In the genomic region with DNA sequence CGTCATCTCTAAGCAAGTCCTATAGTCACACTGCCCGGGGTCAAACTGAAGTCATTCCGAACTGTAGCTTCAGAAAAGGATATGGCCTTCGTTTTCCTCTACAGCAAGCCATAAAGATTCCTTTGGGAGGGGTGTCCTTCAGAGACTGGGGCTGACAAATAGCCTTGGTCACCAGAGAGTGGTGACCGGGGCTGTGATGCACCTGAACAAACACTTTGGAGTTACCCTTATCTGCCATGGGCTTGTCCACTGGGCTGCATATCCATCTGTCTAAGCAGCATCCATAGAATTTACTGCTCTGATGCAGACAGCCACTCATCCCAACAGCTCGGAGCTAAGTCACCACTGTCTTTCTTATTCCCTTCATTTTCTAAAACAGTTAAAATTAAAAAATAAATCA, we compare ENCODE assay signal across 28 mouse cellular contexts.
"Had no signal": no experiment of that assay in that cellular context is flagged by ENCODE, and none has a peak within 500 bp of the region (broad histone marks: within the 10 kb centered on the region; RNA-seq: fewer than 3 reads in every experiment).

No protein-coding gene starts in this region.

- H3K27ac ChIP-seq: gastrocnemius, adult 2 months; heart, embryonic 10.5 days; hindbrain, embryonic 10.5 days; hindbrain, embryonic 12.5 days; hindbrain, embryonic 14.5 days; kidney, embryonic 15.5 days; layer of hippocampus, adult 2 months; left cerebral cortex, adult 2 months; limb, embryonic 10.5 days; limb, embryonic 12.5 days; liver, embryonic 13.5 days; liver, embryonic 15.5 days had no signal

- ATAC-seq: hindbrain, embryonic 16.5 days; inflammation-experienced regulatory T-cells, adult 6 months; intestine, postnatal 0 days; liver, postnatal 0 days had no signal

- DNase-seq: gastrocnemius, adult 2 months; gastrocnemius, postnatal 10 days; gastrocnemius, postnatal 25 days; heart, adult 18-20 months; heart, postnatal 10 days; heart, postnatal 4 days; kidney, adult 18-20 months; kidney, adult 8-10 months; kidney, postnatal 14 days; kidney, postnatal 4 days; liver; liver, embryonic 13.5 days; liver, postnatal 0 days had no signal

- H3K4me1 ChIP-seq: hindbrain, embryonic 12.5 days; limb, embryonic 12.5 days; liver, embryonic 13.5 days; liver, embryonic 15.5 days had no signal

- H3K4me2 ChIP-seq: heart, embryonic 12.5 days; hindbrain, embryonic 12.5 days; hindbrain, embryonic 14.5 days; kidney, embryonic 15.5 days; limb, embryonic 12.5 days; liver, embryonic 11.5 days; liver, embryonic 13.5 days; liver, embryonic 15.5 days had no signal

- H3K36me3 ChIP-seq: heart, embryonic 10.5 days; heart, embryonic 12.5 days; hindbrain, embryonic 10.5 days; hindbrain, embryonic 12.5 days; kidney, embryonic 15.5 days; limb, embryonic 10.5 days; limb, embryonic 12.5 days; liver, embryonic 13.5 days; liver, embryonic 15.5 days had no signal

- H3K9me3 ChIP-seq: heart, embryonic 10.5 days; hindbrain, embryonic 12.5 days; kidney, embryonic 15.5 days; limb, embryonic 10.5 days; limb, embryonic 12.5 days; liver, embryonic 13.5 days; liver, embryonic 15.5 days had no signal

- H3K27me3 ChIP-seq: heart, embryonic 12.5 days; kidney, embryonic 15.5 days; limb, embryonic 12.5 days; liver, embryonic 13.5 days; liver, embryonic 15.5 days had no signal

- H3K4me3 ChIP-seq: gastrocnemius, adult 2 months; heart, embryonic 10.5 days; heart, embryonic 12.5 days; hindbrain, embryonic 10.5 days; hindbrain, embryonic 12.5 days; kidney, embryonic 15.5 days; layer of hippocampus, adult 2 months; left cerebral cortex, adult 2 months; limb, embryonic 10.5 days; limb, embryonic 12.5 days; liver, embryonic 13.5 days; liver, embryonic 15.5 days had no signal

- H3K9ac ChIP-seq: heart, embryonic 12.5 days; hindbrain, embryonic 12.5 days; hindbrain, embryonic 14.5 days; kidney, embryonic 15.5 days; limb, embryonic 12.5 days; liver, embryonic 13.5 days; liver, embryonic 15.5 days; liver, postnatal 0 days had no signal
